In the genomic region with DNA sequence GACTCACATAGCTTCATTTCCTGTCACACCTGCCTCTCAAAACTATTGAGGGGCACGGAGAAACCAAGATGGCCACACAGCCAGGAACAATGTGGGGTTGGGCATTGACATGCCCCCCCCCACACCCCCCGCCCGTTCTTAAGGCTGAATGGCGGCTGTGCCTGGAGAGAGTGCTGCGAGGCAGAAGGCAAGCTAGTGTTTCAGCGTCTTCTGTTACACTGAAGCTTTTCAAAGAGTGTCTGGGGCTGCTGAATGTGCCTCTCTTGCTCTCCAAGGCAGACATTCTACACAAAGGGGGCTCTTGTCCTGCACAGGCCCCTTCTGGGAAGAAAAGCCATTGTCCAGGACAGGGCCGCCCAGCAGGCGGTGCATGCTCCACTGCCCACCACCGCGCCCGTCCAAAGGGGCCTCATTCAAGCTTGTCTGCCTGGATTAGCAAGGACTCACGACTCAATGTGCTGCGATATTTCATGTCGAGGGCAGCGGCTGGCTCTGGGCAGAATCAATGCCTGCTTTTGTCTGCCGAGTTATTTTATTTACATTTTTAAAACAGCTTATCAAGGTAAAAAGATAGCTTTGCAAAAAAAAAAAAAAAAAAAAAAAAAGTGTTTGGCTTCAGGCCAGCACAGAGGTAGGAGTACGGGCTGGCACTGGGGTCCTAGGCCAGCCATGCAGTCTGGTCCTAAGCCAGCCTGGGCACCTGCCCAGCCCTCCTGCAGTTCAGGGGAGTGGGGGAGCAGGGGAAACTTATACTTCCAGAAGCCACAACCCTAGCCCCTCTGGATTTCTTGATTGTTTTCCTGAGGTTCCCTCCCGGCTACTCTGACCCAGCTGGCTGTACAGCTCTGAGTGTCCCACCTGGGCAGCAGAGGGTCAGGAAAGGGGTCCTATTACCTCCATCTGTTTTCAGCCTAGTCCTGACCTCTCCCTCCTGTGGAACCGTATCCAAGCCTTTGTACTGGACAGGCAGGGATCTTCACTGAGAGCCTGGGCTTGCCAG, we compare ENCODE assay signal across 9 mouse cellular contexts. TPM values are rescaled to one million over a fixed set of nuclear protein-coding genes. Genes with fewer than 3 reads are reported as not detected.
DNase-seq lines count a peak whose midpoint lies in the region; ATAC-seq and TF ChIP-seq lines count a peak whose summit lies in the region.
"Had no signal": no experiment of that assay in that cellular context is flagged by ENCODE, and none has a peak within 500 bp of the region (broad histone marks: within the 10 kb centered on the region; RNA-seq: fewer than 3 reads in every experiment).

No protein-coding gene starts in this region.

- H3K27me3 ChIP-seq in E14TG2a.4 (ENCODE audit: insufficient read depth, low read length) = peaks cover 16% of the 10 kb centered on the region
- H3K27me3 ChIP-seq in forebrain, embryonic 13.5 days = no peaks in the 10 kb centered on the region

- WGBS in forebrain, embryonic 13.5 days = 4% methylated on average over 19 of the region's 19 CpGs

- peak overlapping the region; percentile 92 for H3K27ac ChIP-seq in forebrain, embryonic 13.5 days

- ATAC-seq in frontal cortex, adult (ENCODE audit: low TSS enrichment) = no peak
- peak; percentile 93 for ATAC-seq in forebrain, embryonic 13.5 days

- no peak for TF ChIP-seq CTCF in E14TG2a.4 (conservative IDR thresholded peaks at IDR 0.05; ENCODE audit: low read length)

- H3K4me1 ChIP-seq in E14TG2a.4 (replicated peaks; ENCODE audit: low read depth, low read length) = peaks cover 15% of the 10 kb centered on the region
- peaks cover 47% of the 10 kb centered on the region for H3K4me1 ChIP-seq in forebrain, embryonic 13.5 days

- intact Hi-C loops in left cerebral cortex, postnatal 25 days (cut with DNase I) = loop anchor here (5.0 kb wide), 1 partner anchor 61 kb away; no protein-coding TSS in a partner anchor

- H3K36me3 ChIP-seq in E14TG2a.4 (ENCODE audit: insufficient read depth, low read length) = no peaks in the 10 kb centered on the region
- no peaks in the 10 kb centered on the region for H3K36me3 ChIP-seq in forebrain, embryonic 13.5 days (ENCODE audit: poor library complexity, severe bottlenecking)

- peak overlapping the region; percentile 7 for H3K9ac ChIP-seq in forebrain, embryonic 13.5 days

- no peaks in the 10 kb centered on the region for H3K9me3 ChIP-seq in E14TG2a.4 (ENCODE audit: low read length)
- no peaks in the 10 kb centered on the region for H3K9me3 ChIP-seq in forebrain, embryonic 13.5 days (replicated peaks)

- peak overlapping the region; percentile 34 for H3K4me2 ChIP-seq in forebrain, embryonic 13.5 days

- DNase-seq in frontal cortex, postnatal 10 days (ENCODE audit: low spot score in 2 of 2) = peak; percentile 51 to 59
- DNase-seq in left cerebral cortex, postnatal 25 days (ENCODE audit: low spot score in 2 of 2) = peak; percentile 10 to 24
- DNase-seq in retina, postnatal 7 days (ENCODE audit: low read depth, low spot score) = peak; percentile 21
- no peak for DNase-seq in spleen, adult 18-20 months
- DNase-seq in kidney, adult 8-10 months = no peak

- H3K4me3 ChIP-seq in E14TG2a.4 (replicated peaks; ENCODE audit: low read length) = peak overlapping the region; percentile 45
- no peak overlapping the region for H3K4me3 ChIP-seq in forebrain, embryonic 13.5 days

RNA-seq across cellular contexts. Expression of a gene that starts 31.4 kb away (rescaled TPM):
- polyA plus RNA-seq in forebrain, embryonic 13.5 days (2015; fragmentation: Nextera tagmentation; extraction: Ambion mirVana) = not detected in 2 replicates
- not detected for total RNA-seq in left cerebral cortex, postnatal 25 days (2021)
- polyA plus RNA-seq: cortical plate, adult 2 months had no signal

RNA-seq across cellular contexts. Expression of a gene that starts 46.2 kb away (rescaled TPM):
- polyA plus RNA-seq in forebrain, embryonic 13.5 days (2015; fragmentation: Nextera tagmentation; extraction: Ambion mirVana) = not detected in 2 replicates
- total RNA-seq in left cerebral cortex, postnatal 25 days (2021) = not detected
- polyA plus RNA-seq: cortical plate, adult 2 months had no signal

RNA-seq across cellular contexts. Expression of a gene that starts 54.2 kb away (rescaled TPM):
- 29.2 and 30.8 TPM in 2 replicates for polyA plus RNA-seq in forebrain, embryonic 13.5 days (2015; fragmentation: Nextera tagmentation; extraction: Ambion mirVana)
- total RNA-seq in left cerebral cortex, postnatal 25 days (2021) = 10 to 100 TPM; 21.7 to 30.7 TPM

Comparison
In these comparisons a context has a peak if more than half of its experiments do, and no peak if none do; other contexts are left out.
1. DNase-seq: peak in frontal cortex, postnatal 10 days (2 of 2), left cerebral cortex, postnatal 25 days (2 of 2) and retina, postnatal 7 days (single experiment); none in spleen, adult 18-20 months (0 of 2) and kidney, adult 8-10 months (0 of 2).